Mouse (Mus musculus): ENCODE data around the gene Mrpl48.

DNA sequence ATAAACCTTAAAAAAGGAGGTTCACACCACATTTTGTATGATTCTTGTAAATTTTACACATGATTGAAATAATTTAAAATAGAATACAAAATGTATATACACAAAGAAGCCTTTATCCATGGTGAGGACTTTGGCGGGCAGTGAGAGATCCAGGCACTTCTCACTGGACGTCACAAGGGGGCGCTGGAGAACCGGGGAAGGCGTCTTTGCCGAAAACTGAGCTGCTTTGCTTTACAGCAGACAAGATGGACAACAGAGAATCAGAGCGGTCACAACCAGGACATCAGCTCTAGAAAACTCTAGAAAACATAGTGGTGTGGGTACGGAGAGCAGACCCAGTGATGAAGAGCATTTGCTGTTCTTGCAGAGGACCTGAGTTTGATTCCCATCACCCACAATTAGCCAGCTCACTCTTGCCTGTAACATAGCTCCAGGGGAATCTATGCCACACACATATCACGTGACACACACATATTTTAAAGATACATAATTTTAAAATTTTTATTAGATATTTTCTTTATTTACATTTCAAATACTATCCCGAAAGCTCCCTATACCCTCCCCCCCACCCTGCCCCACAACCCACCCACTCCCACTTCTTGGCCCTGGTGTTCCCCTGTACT, 87.3 kb downstream of the Mrpl48 start:
- no peak for TF ChIP-seq POLR2A (IDR thresholded peaks at IDR 0.05; ENCODE audit: low read depth, low read length)
- TF ChIP-seq CTCF (conservative IDR thresholded peaks at IDR 0.05; ENCODE audit: insufficient read depth, insufficient read length, low read depth, low read length), result peak; percentile 99

Data from kidney, adult 2 months (tissue).